21 mouse cellular contexts compared by ENCODE assay signal in genomic region chr16:21329199-21329598, GRCm38 (mm10).
"Had no signal": no experiment of that assay in that cellular context is flagged by ENCODE, and none has a peak within 500 bp of the region (broad histone marks: within the 10 kb centered on the region; RNA-seq: fewer than 3 reads in every experiment).

No protein-coding gene starts in this region.

- DNase-seq: gastrocnemius, adult 2 months; gastrocnemius, postnatal 10 days; gastrocnemius, postnatal 25 days; heart, adult 18-20 months; heart, postnatal 10 days; heart, postnatal 4 days; kidney, adult 18-20 months; kidney, adult 8-10 months; kidney, postnatal 10 days; kidney, postnatal 25 days; kidney, postnatal 4 days; liver had no signal

- H3K4me3 ChIP-seq: gastrocnemius, adult 2 months; heart, embryonic 10.5 days; heart, embryonic 12.5 days; hindbrain, embryonic 10.5 days; hindbrain, embryonic 12.5 days; intestine, embryonic 15.5 days; layer of hippocampus, adult 2 months; left cerebral cortex, adult 2 months; limb, embryonic 10.5 days; limb, embryonic 12.5 days had no signal
